Mouse (Mus musculus) heart, adult 2 months (tissue): Measurements from ENCODE around the gene Trpm1.

Experiments used
- CTCF ChIP-seq: fragments of 200-600 bp; IDR thresholded peaks from 2 replicates; pipeline ENCODE4 v1.8.1; 2022; ENCODE audit warnings: antibody characterized with exemption, mild to moderate bottlenecking, moderate library complexity
- POLR2A ChIP-seq: fragments of 200-500 bp; IDR thresholded peaks from 2 replicates; pipeline ENCODE4 v1.6.1; 2011; ENCODE audit warnings: mild to moderate bottlenecking, low read depth, low read length, control low read depth; ENCODE audit not compliant: insufficient read depth

- TF ChIP-seq CTCF: no peak
- TF ChIP-seq POLR2A: no peak
Measured at GRCm38 (mm10) chr7:64237747-64238146, 84.1 kb downstream of the Trpm1 start.
